Mouse (Mus musculus): ENCODE measurements around the gene Slc1a5.

The Slc1a5 gene

GRCm38 (mm10) chr7:16846775-16847174 is 65.6 kb downstream of the Slc1a5 start:
- no peak for DNase-seq (ENCODE audit: low spot score in 2 of 2)

GRCm38 (mm10) chr7:16847507-16847906 is 66.4 kb downstream of the Slc1a5 start:
- no peak for DNase-seq (ENCODE audit: low spot score in 2 of 2)

Measured in right cerebral cortex, adult 2 months (tissue).